Mouse (Mus musculus) neural tube, embryonic 11.5 days (tissue): ENCODE measurements around the gene Aknad1. TPM values are rescaled to one million over a fixed set of nuclear protein-coding genes. Genes with fewer than 3 reads are reported as not detected.

ENCODE experiments used
- ATAC-seq: fragments of 200-750 bp; cut with Nextera tagmentation; 2 replicates; pipeline ENCODE4 v1.8.0; 2017; ENCODE audit warnings: moderate number of reproducible peaks, mild to moderate bottlenecking, moderate TSS enrichment, moderate library complexity; ENCODE audit not compliant: insufficient read depth, low FRiP score, low TSS enrichment
- DNase-seq: peaks from one replicate; pipeline ENCODE4 v3.0.0-alpha.2; 2015; ENCODE audit warnings: low spot score
- H3K27ac ChIP-seq: fragments of 300-500 bp; sonication (generic); 2 replicates; pipeline ENCODE4 v1.5.1; 2014; ENCODE audit warnings: low read depth, mild to moderate bottlenecking, low read length
- H3K27me3 ChIP-seq: fragments of 300-500 bp; sonication (generic); 2 replicates; pipeline ENCODE4 v1.6.1; 2014; ENCODE audit warnings: mild to moderate bottlenecking, low read length, mixed read lengths; ENCODE audit not compliant: control insufficient read depth, insufficient read depth
- H3K36me3 ChIP-seq: fragments of 300-500 bp; sonication (generic); 2 replicates; pipeline ENCODE4 v1.6.1; 2014; ENCODE audit warnings: mild to moderate bottlenecking, low read length, moderate library complexity, mixed read lengths; ENCODE audit not compliant: control insufficient read depth, insufficient read depth
- H3K4me1 ChIP-seq: fragments of 300-500 bp; sonication (generic); 2 replicates; pipeline ENCODE4 v1.6.1; 2014; ENCODE audit warnings: low read length, mixed read lengths; ENCODE audit not compliant: control insufficient read depth, insufficient read depth
- H3K4me2 ChIP-seq: fragments of 300-500 bp; sonication (generic); 2 replicates; pipeline ENCODE4 v1.6.1; 2014; ENCODE audit warnings: low read depth, mild to moderate bottlenecking, moderate library complexity
- H3K4me3 ChIP-seq: fragments of 300-500 bp; sonication (generic); 2 replicates; pipeline ENCODE4 v1.5.1; 2014; ENCODE audit warnings: low read depth, low read length
- H3K9ac ChIP-seq: fragments of 300-500 bp; sonication (generic); 2 replicates; pipeline ENCODE4 v1.6.1; 2014; ENCODE audit warnings: mild to moderate bottlenecking, low read length
- H3K9me3 ChIP-seq: fragments of 300-500 bp; sonication (generic); 2 replicates; pipeline ENCODE4 v1.6.1; 2016; ENCODE audit warnings: low read length; ENCODE audit not compliant: control insufficient read depth
- WGBS: fragments of 180-500 bp; shearing (Covaris S2); extraction: QIAGEN DNeasy Blood & Tissue Kit; methylation state at CpG from one replicate; pipeline ENCODE4 v1.1.7; 2014; 5-methylcytosine and 5-hydroxymethylcytosine counted together
- polyA plus RNA-seq: library from polyadenylated mRNA; unstranded; fragments of >200 nt; fragmentation: Nextera tagmentation; extraction: Ambion mirVana; gene quantifications from 2 replicates; pipeline ENCODE4 v1.2.1, GENCODE M21; 2014

Gene Aknad1
- polyA plus RNA-seq, 1 experiment from 2014 or later: 0.08 TPM

DNA sequence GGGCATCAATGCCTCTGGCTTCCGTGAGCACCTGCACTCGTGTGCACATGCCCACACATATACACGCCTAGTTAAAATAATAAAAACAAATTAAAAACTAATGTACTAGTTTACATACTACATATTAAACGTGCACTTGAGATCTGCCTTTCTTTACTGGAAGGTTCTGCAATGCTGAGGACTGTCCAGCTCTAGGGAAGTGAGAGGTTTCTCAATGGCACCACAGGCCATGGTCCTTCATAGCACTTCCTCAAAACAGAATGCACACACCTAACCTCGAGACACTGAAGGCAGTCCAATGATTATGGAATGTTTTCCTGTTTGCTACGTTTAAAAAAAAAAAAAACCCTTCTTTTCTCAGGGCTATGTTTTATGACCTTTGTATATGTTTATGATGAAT, 58.3 kb downstream of the Aknad1 start:
- DNase-seq: no peak
- ATAC-seq: no peak
- Histone ChIP-seq H3K27ac (no peak overlapping the region), H3K4me2 (no peak overlapping the region), H3K4me1 (no peaks in the 10 kb centered on the region), H3K9ac (no peak overlapping the region), H3K9me3 (no peaks in the 10 kb centered on the region), H3K27me3 (no peaks in the 10 kb centered on the region), H3K4me3 (no peak overlapping the region), H3K36me3 (peaks cover 2% of the 10 kb centered on the region)
- 93% methylated on average over 6 of the region's 6 CpGs for WGBS

DNA sequence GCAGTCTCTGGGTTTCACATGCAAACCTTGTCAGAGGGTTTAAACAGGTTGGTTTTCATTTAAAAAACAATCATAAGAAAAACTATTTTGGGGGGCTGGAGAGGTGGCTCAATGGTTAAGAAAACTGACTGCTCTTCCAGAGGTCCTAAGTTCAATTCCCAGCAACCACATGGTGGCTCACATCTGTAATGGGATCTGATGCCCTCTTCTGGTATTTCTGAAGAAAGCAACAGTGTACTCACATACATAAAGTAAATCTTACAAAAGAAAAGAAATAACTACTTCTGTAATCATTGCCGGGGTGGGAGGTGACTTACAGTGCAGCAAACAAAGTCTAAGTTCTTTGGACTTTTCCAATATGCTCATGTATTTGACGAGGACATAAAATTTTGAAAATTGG, 58.9 kb downstream of the Aknad1 start:
- Histone ChIP-seq H3K27ac (no peak overlapping the region), H3K27me3 (no peaks in the 10 kb centered on the region), H3K4me2 (no peak overlapping the region), H3K4me1 (no peaks in the 10 kb centered on the region), H3K9me3 (no peaks in the 10 kb centered on the region), H3K9ac (no peak overlapping the region), H3K4me3 (no peak overlapping the region), H3K36me3 (peaks cover 2% of the 10 kb centered on the region)
- WGBS: 87% methylated on average over 2 of the region's 2 CpGs
- DNase-seq (no peak), ATAC-seq (no peak)

DNA sequence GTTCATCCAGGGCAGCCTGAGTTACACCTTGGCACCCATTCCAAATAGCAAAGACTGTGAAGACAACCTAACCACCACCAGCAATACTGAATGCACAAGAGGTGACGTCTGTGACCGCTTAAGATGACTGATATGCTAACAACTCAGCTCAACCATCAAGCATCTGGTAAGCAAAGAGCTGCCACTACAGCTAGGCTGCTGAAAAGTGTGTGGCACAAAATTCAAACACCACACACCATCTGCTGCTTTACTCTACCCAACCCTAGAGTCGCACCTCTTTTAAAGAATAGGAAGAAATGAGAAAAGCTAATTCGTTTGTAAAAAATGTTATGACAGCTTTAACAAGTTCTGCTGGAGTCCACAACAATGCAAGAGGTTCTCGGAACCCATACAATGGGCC, 66.2 kb downstream of the Aknad1 start:
- no peaks in the 10 kb centered on the region for H3K27me3 ChIP-seq
- no peak for ATAC-seq
- H3K9ac ChIP-seq: no peak overlapping the region
- no peak overlapping the region for H3K27ac ChIP-seq
- no peak for DNase-seq
- H3K4me3 ChIP-seq: no peak overlapping the region
- H3K4me1 ChIP-seq: no peaks in the 10 kb centered on the region
- H3K4me2 ChIP-seq: no peak overlapping the region
- 91% methylated on average over 5 of the region's 5 CpGs for WGBS
- no peaks in the 10 kb centered on the region; the same call in 1 of the 2 replicates for H3K36me3 ChIP-seq
- no peaks in the 10 kb centered on the region for H3K9me3 ChIP-seq

DNA sequence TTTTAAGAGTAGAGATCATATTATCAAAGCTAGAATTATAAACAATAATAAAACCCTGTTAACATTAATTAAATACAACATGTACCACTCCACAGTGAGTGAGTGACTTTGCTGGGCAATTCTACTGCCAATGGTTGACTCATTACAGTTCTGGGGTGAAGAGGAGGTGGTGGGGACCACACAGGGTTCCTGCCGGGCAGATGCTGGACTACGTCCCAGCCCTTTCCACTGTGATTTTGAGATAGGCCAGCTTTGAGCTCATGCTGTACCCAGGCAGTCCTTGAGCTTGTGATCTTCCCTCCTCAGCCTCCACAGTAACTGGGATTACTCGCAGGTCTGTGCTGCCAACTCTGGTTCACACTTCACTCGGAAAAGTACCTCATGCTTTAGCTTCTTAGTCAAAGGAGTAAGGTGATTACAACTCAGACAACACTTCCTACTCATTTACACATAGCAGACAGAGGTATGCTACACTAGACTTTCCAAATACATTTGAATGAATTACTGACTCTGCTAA, 71.3 kb downstream of the Aknad1 start:
- Histone ChIP-seq H3K9ac (no peak overlapping the region), H3K27ac (no peak overlapping the region), H3K27me3 (no peaks in the 10 kb centered on the region), H3K36me3 (no peaks in the 10 kb centered on the region), H3K4me1 (no peaks in the 10 kb centered on the region), H3K4me3 (no peak overlapping the region), H3K4me2 (no peak overlapping the region), H3K9me3 (no peaks in the 10 kb centered on the region)
- 85% methylated on average over 4 of the region's 4 CpGs for WGBS
- DNase-seq (no peak), ATAC-seq (no peak)

DNA sequence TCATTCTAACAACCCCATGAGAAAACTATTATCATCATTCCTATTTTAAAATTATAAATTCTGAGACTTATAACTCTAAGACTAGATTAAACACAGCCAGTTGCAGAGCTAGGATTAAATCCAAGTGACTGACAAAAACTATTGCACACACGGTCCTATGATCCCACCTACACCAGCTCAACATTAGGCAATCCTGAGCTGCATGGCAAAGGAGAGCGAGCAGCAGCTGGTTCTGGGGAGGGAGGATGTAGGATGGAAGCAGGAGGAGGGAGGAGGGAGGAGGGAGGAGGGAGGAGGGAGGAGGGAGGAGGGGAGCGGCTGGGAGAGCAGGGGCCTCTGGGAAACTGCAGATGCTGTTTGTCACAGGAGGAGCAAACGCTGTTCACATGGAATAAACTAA, 76.2 kb downstream of the Aknad1 start:
- H3K27me3 ChIP-seq: no peaks in the 10 kb centered on the region
- no peaks in the 10 kb centered on the region for H3K4me1 ChIP-seq
- no peak overlapping the region for H3K4me2 ChIP-seq
- H3K36me3 ChIP-seq: no peaks in the 10 kb centered on the region
- no peaks in the 10 kb centered on the region for H3K9me3 ChIP-seq
- H3K27ac ChIP-seq: no peak overlapping the region
- ATAC-seq (no peak), DNase-seq (no peak)
- no peak overlapping the region for H3K4me3 ChIP-seq
- WGBS: 77% methylated on average over 4 of the region's 4 CpGs
- no peak overlapping the region for H3K9ac ChIP-seq

DNA sequence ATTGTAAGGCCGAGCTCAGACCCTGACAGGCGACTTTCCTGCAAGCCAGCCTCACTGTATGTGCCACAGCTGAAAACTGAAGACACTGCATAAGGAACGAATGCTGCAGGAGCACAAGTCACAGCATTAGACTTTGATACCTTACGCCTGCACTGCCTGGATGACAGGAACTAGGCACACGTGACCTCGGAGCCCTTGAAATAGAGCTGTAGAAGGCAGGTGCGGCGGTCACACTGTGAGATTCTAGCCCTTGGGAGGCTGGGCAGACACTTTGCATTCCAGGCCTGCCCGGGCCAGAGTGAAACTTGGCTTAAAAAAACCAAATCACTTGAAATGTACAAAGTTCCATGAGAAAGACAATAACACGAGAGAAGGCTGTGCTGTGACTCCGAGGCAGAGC, 91.0 kb downstream of the Aknad1 start:
- Histone ChIP-seq H3K36me3 (peaks cover 2% of the 10 kb centered on the region; the same call in 1 of the 2 replicates), H3K27me3 (no peaks in the 10 kb centered on the region), H3K4me1 (no peaks in the 10 kb centered on the region), H3K27ac (no peak overlapping the region), H3K9me3 (no peaks in the 10 kb centered on the region), H3K4me3 (no peak overlapping the region), H3K4me2 (no peak overlapping the region), H3K9ac (no peak overlapping the region)
- DNase-seq: no peak
- 88% methylated on average over 11 of the region's 11 CpGs for WGBS
- no peak for ATAC-seq

DNA sequence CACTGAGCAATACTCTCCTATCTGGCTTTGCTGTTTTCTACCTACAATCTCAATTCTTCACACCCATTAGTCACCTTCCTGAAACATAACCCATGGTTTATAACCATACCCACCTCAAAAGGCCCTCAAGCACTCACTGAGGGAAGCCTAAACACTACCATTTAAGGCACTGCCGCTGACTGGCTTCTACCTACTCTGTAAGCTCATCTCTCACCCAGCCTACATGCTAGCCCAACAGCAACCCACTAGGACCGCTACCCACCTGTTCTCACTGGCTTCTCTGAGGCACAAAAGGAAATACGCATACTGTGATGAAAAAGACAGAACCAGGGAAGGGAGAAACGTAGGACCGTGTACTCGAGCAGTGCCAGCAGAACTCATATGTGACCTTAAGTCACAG, 92.3 kb downstream of the Aknad1 start:
- Histone ChIP-seq H3K36me3 (no peaks in the 10 kb centered on the region), H3K4me3 (no peak overlapping the region), H3K27ac (no peak overlapping the region), H3K4me2 (no peak overlapping the region), H3K9ac (no peak overlapping the region), H3K4me1 (no peaks in the 10 kb centered on the region), H3K27me3 (no peaks in the 10 kb centered on the region), H3K9me3 (no peaks in the 10 kb centered on the region)
- DNase-seq (no peak), ATAC-seq (no peak)
- 96% methylated on average over 6 of the region's 6 CpGs for WGBS

Other genes starting within 250 kb of the Aknad1 start
- gene 1700013F07Rik, start 205.5 kb upstream of the Aknad1 start, polyA plus RNA-seq: not detected in 2 replicates
- 1.4 and 1.8 TPM in 2 replicates for gene 5330417C22Rik, start 203.1 kb upstream of the Aknad1 start, polyA plus RNA-seq
- gene Tmem167b, start 177.2 kb upstream of the Aknad1 start, polyA plus RNA-seq: 55.4 and 56.6 TPM in 2 replicates
- 70.7 and 74.8 TPM in 2 replicates for gene Taf13, start 168.0 kb upstream of the Aknad1 start, polyA plus RNA-seq
- 50.1 and 54.6 TPM in 2 replicates for gene Wdr47, start 148.4 kb upstream of the Aknad1 start, polyA plus RNA-seq
- 49.2 and 53.6 TPM in 2 replicates for gene Clcc1, start 85.7 kb upstream of the Aknad1 start, polyA plus RNA-seq
- gene Gpsm2, start 17.3 kb upstream of the Aknad1 start, polyA plus RNA-seq: 101 and 109 TPM in 2 replicates
- 20.8 and 25.4 TPM in 2 replicates for gene Stxbp3, start 100.9 kb downstream of the Aknad1 start, polyA plus RNA-seq
- not detected in 2 replicates for gene Fndc7, start 150.3 kb downstream of the Aknad1 start, polyA plus RNA-seq
- 59.0 and 59.8 TPM in 2 replicates for gene Prpf38b, start 172.1 kb downstream of the Aknad1 start, polyA plus RNA-seq
- gene Henmt1, start 200.2 kb downstream of the Aknad1 start, polyA plus RNA-seq: 0.58 and 0.81 TPM in 2 replicates
- not detected in 2 replicates for gene Gm9857, start 200.8 kb downstream of the Aknad1 start, polyA plus RNA-seq